Mouse (Mus musculus) liver, postnatal 0 days (tissue): ENCODE measurements at regions not wholly inside any gene's neighbourhood (a gene's known extent, or its start where the extent isn't known, plus 50 kb on each side); places are given as distances from the start of the nearest gene placed in this dataset.
A peak's percentile ranks its signal among the peaks of the same experiment; 100 is the strongest.

Experiments
- CTCF ChIP-seq: sonication (generic); IDR thresholded peaks from 2 replicates; pipeline ENCODE4 v1.5.1; 2016; ENCODE audit warnings: antibody characterized with exemption, low read depth
- EP300 ChIP-seq: IDR thresholded peaks from 2 replicates; pipeline ENCODE4 v1.6.1; 2016; ENCODE audit warnings: antibody characterized with exemption, low read depth, mild to moderate bottlenecking

DNA sequence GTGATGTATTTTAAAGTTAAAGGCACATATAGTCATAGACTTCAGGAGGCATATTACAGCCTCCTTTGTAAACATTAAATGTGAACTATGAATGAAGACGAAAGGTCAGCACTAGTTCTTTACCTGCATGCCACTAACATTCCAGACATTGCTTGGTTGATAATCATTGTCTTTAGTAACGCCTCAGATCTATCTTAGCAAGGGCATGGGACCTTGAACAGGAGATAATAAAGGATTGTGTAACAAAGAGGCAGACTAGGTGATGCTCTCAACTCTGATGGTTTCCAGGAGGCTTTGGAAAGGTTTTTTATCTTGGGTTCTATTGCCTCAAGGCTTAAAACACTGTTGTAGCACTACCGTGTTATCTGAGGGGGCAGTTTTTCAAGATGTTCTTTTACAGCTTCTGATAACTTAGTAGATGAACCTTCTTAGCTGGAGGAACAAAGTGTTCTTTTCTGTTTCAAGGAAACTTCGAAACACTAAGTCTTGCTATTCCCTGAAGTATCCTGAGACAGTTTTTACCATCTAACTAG is 82.9 kb upstream of the Tent5a start:
- TF ChIP-seq CTCF (no peak), EP300 (peak; percentile 93)
